Mouse (Mus musculus) megakaryocyte, embryonic 14.5 days (primary cell): ENCODE measurements around the gene Npy. TPM values are rescaled to one million over a fixed set of nuclear protein-coding genes. Genes with fewer than 3 reads are reported as not detected.

Experiments
- H3K27me3 ChIP-seq: replicated peaks from 2 replicates; pipeline ENCODE3; 2012; ENCODE audit warnings: inconsistent platforms
- H3K36me3 ChIP-seq: replicated peaks from 2 replicates; pipeline ENCODE3; 2012; ENCODE audit warnings: low read length, inconsistent platforms, mixed read lengths
- H3K4me1 ChIP-seq: 2 replicates; pipeline ENCODE4 v1.6.1; 2012; ENCODE audit warnings: inconsistent platforms
- H3K4me3 ChIP-seq: replicated peaks from 2 replicates; pipeline ENCODE3; 2012; ENCODE audit warnings: moderate library complexity, mild to moderate bottlenecking, inconsistent platforms
- H3K9me3 ChIP-seq: 2 replicates; pipeline ENCODE4 v1.6.1; 2012; ENCODE audit warnings: inconsistent platforms
- FLI1 ChIP-seq: IDR thresholded peaks from 2 replicates; pipeline ENCODE4 v1.6.1; 2012; ENCODE audit warnings: low read length, inconsistent platforms, mixed read lengths
- GATA1 ChIP-seq: IDR thresholded peaks from 3 replicates; pipeline ENCODE4 v1.6.1; 2012; ENCODE audit warnings: mixed read lengths, low read length, inconsistent platforms, borderline replicate concordance
- polyA plus RNA-seq: library from polyadenylated mRNA; stranded (reverse); fragments of >175 nt; gene quantifications from 2 replicates; pipeline ENCODE4 v1.2.3, GENCODE M21; 2012; ENCODE audit warnings: low replicate concordance; ENCODE audit not compliant: insufficient read depth

Gene Npy
- polyA plus RNA-seq, 1 experiment = 2,601 TPM

GRCm38 (mm10) chr6:49808076-49808475 is 14.4 kb upstream of the Npy start:
- Histone ChIP-seq H3K36me3 (no peaks in the 10 kb centered on the region), H3K9me3 (no peaks in the 10 kb centered on the region), H3K27me3 (no peaks in the 10 kb centered on the region), H3K4me3 (no peak overlapping the region), H3K4me1 (peaks cover 10% of the 10 kb centered on the region)
- TF ChIP-seq FLI1 (no peak), GATA1 (no peak)

- H3K4me1 ChIP-seq = peaks cover 41% of the 10 kb centered on the region
- H3K4me3 ChIP-seq = peak overlapping the region; percentile 7
- H3K36me3 ChIP-seq = no peaks in the 10 kb centered on the region
- H3K27me3 ChIP-seq = peaks cover 41% of the 10 kb centered on the region
- no peak for TF ChIP-seq FLI1
- TF ChIP-seq GATA1 = no peak
- H3K9me3 ChIP-seq = no peaks in the 10 kb centered on the region
Measured at GRCm38 (mm10) chr6:49817183-49817582, 5.3 kb upstream of the Npy start.

GRCm38 (mm10) chr6:49817625-49818024 is 4.9 kb upstream of the Npy start:
- Histone ChIP-seq H3K4me1 (peaks cover 44% of the 10 kb centered on the region), H3K36me3 (no peaks in the 10 kb centered on the region), H3K27me3 (peaks cover 45% of the 10 kb centered on the region), H3K4me3 (no peak overlapping the region), H3K9me3 (no peaks in the 10 kb centered on the region)
- TF ChIP-seq FLI1 = no peak
- no peak for TF ChIP-seq GATA1

GRCm38 (mm10) chr6:49822871-49823230 is 341 bp downstream of the Npy start:
- peaks cover 40% of the 10 kb centered on the region for H3K4me1 ChIP-seq
- no peaks in the 10 kb centered on the region for H3K9me3 ChIP-seq
- no peaks in the 10 kb centered on the region for H3K36me3 ChIP-seq
- peak overlapping the region; percentile 89 for H3K4me3 ChIP-seq
- no peak for TF ChIP-seq FLI1
- peaks cover 69% of the 10 kb centered on the region for H3K27me3 ChIP-seq

GRCm38 (mm10) chr6:49823371-49823770 is 861 bp downstream of the Npy start:
- H3K4me1 ChIP-seq = peaks cover 44% of the 10 kb centered on the region
- H3K9me3 ChIP-seq = no peaks in the 10 kb centered on the region
- peak overlapping the region; percentile 86 for H3K4me3 ChIP-seq
- TF ChIP-seq GATA1 = no peak
- no peak for TF ChIP-seq FLI1
- H3K27me3 ChIP-seq = peaks cover 72% of the 10 kb centered on the region
- no peaks in the 10 kb centered on the region for H3K36me3 ChIP-seq

GRCm38 (mm10) chr6:49823821-49824220 is 1.3 kb downstream of the Npy start:
- peaks cover 69% of the 10 kb centered on the region for H3K27me3 ChIP-seq
- H3K4me1 ChIP-seq = peaks cover 41% of the 10 kb centered on the region
- no peaks in the 10 kb centered on the region for H3K9me3 ChIP-seq
- TF ChIP-seq GATA1 = no peak
- no peak for TF ChIP-seq FLI1
- peak overlapping the region; percentile 86 for H3K4me3 ChIP-seq
- H3K36me3 ChIP-seq = no peaks in the 10 kb centered on the region

GRCm38 (mm10) chr6:49831579-49831978 is 9.1 kb downstream of the Npy start:
- no peaks in the 10 kb centered on the region for H3K36me3 ChIP-seq
- peaks cover 17% of the 10 kb centered on the region for H3K4me1 ChIP-seq
- peaks cover 16% of the 10 kb centered on the region for H3K27me3 ChIP-seq
- peaks cover 5% of the 10 kb centered on the region; the same call in 1 of the 2 replicates for H3K9me3 ChIP-seq
- no peak overlapping the region for H3K4me3 ChIP-seq
- TF ChIP-seq FLI1 (no peak), GATA1 (no peak)

- peaks cover 3% of the 10 kb centered on the region for H3K27me3 ChIP-seq
- no peak for TF ChIP-seq FLI1
- no peak for TF ChIP-seq GATA1
- H3K36me3 ChIP-seq = no peaks in the 10 kb centered on the region
- no peak overlapping the region for H3K4me3 ChIP-seq
- peaks cover 16% of the 10 kb centered on the region for H3K4me1 ChIP-seq
- 0 out of 2 replicates have a peak, but pooled peaks cover 6% of the 10 kb centered on the region for H3K9me3 ChIP-seq
Measured at GRCm38 (mm10) chr6:49856830-49857229, 34.3 kb downstream of the Npy start.

GRCm38 (mm10) chr6:49867571-49867970 is 45.1 kb downstream of the Npy start:
- no peaks in the 10 kb centered on the region for H3K9me3 ChIP-seq
- no peak for TF ChIP-seq GATA1
- no peak for TF ChIP-seq FLI1
- H3K4me1 ChIP-seq = peaks cover 15% of the 10 kb centered on the region; the same call in 1 of the 2 replicates
- no peaks in the 10 kb centered on the region for H3K36me3 ChIP-seq
- peaks cover 14% of the 10 kb centered on the region for H3K27me3 ChIP-seq
- H3K4me3 ChIP-seq = no peak overlapping the region

- Histone ChIP-seq H3K36me3 (no peaks in the 10 kb centered on the region), H3K9me3 (no peaks in the 10 kb centered on the region), H3K27me3 (peaks cover 22% of the 10 kb centered on the region), H3K4me1 (peaks cover 13% of the 10 kb centered on the region; the same call in 1 of the 2 replicates), H3K4me3 (no peak overlapping the region)
- TF ChIP-seq GATA1 (no peak), FLI1 (no peak)
Measured at GRCm38 (mm10) chr6:49871071-49871470, 48.6 kb downstream of the Npy start.

GRCm38 (mm10) chr6:49873556-49873955 is 51.0 kb downstream of the Npy start:
- no peak for TF ChIP-seq GATA1
- no peak for TF ChIP-seq FLI1
- Histone ChIP-seq H3K36me3 (no peaks in the 10 kb centered on the region), H3K27me3 (peaks cover 30% of the 10 kb centered on the region), H3K4me1 (peaks cover 8% of the 10 kb centered on the region; the same call in 1 of the 2 replicates), H3K9me3 (no peaks in the 10 kb centered on the region), H3K4me3 (no peak overlapping the region)
